Mouse (Mus musculus): Measurements from ENCODE around the gene Espnl.

Espnl gene

GRCm38 (mm10) chr1:91321760-91322438, at the start of gene Espnl:
TSS of gene Espnl (plus strand) at chr1:91322075.
- DNase-seq, result no peak

- no peak for DNase-seq
Measured at GRCm38 (mm10) chr1:91272260-91272659, 49.6 kb upstream of the Espnl start.

GRCm38 (mm10) chr1:91276581-91276980, 45.3 kb upstream of the Espnl start:
- DNase-seq, result no peak

- DNase-seq, result no peak
Measured at GRCm38 (mm10) chr1:91277480-91277879, 44.4 kb upstream of the Espnl start.

GRCm38 (mm10) chr1:91278410-91279119, 43.3 kb upstream of the Espnl start:
- no peak for DNase-seq

GRCm38 (mm10) chr1:91279126-91279525, 42.7 kb upstream of the Espnl start:
- DNase-seq, result no peak

- DNase-seq, result no peak
Measured at GRCm38 (mm10) chr1:91282582-91282981, 39.3 kb upstream of the Espnl start.

- no peak for DNase-seq
Measured at GRCm38 (mm10) chr1:91289375-91289774, 32.5 kb upstream of the Espnl start.

- no peak for DNase-seq
Measured at GRCm38 (mm10) chr1:91292101-91292825, 29.6 kb upstream of the Espnl start.

- DNase-seq, result no peak
Measured at GRCm38 (mm10) chr1:91295544-91295943, 26.3 kb upstream of the Espnl start.

GRCm38 (mm10) chr1:91297799-91298744, 23.8 kb upstream of the Espnl start, which contains the start of gene Scly:
TSS of gene Scly (plus strand) at chr1:91298338.
- peak; percentile 97 for DNase-seq

- DNase-seq, result no peak
Measured at GRCm38 (mm10) chr1:91299026-91299706, 22.7 kb upstream of the Espnl start.

GRCm38 (mm10) chr1:91299707-91300426, 22.0 kb upstream of the Espnl start:
- no peak for DNase-seq

- no peak for DNase-seq
Measured at GRCm38 (mm10) chr1:91301206-91301920, 20.5 kb upstream of the Espnl start.

- DNase-seq, result no peak
Measured at GRCm38 (mm10) chr1:91302021-91302420, 19.9 kb upstream of the Espnl start.

GRCm38 (mm10) chr1:91304621-91305020, 17.3 kb upstream of the Espnl start:
- no peak for DNase-seq

- no peak for DNase-seq
Measured at GRCm38 (mm10) chr1:91309366-91310085, 12.3 kb upstream of the Espnl start.

- no peak for DNase-seq
Measured at GRCm38 (mm10) chr1:91312273-91312672, 9.6 kb upstream of the Espnl start.

- no peak for DNase-seq
Measured at GRCm38 (mm10) chr1:91313251-91313650, 8.6 kb upstream of the Espnl start.

GRCm38 (mm10) chr1:91317656-91318055, 4.2 kb upstream of the Espnl start:
- DNase-seq, result no peak

Measured in right cerebral cortex, adult 18-20 months (tissue).